Mouse (Mus musculus) cerebellum, adult 8-10 months (tissue): ENCODE data around the gene Gm8453.
"Not testable (repeated sequence)": the region's sequence is repeated elsewhere in the genome, so short reads cannot be mapped to it uniquely, and the experiment has no call there.

Experiments used
- DNase-seq: peaks from one replicate; pipeline ENCODE4 v3.0.0; 2022

The Gm8453 gene

GRCm38 (mm10) chr7:22229384-22229783 lies at the start of gene Gm8453:
Gene Gm8453 (minus strand): TSS chr7:22229484.
- DNase-seq, result not testable (repeated sequence)

GRCm38 (mm10) chr7:22201164-22201563 lies 28.1 kb downstream of the Gm8453 start, which contains the start of gene Gm8653:
Gene Gm8653 (minus strand): TSS chr7:22201264.
- not testable (repeated sequence) for DNase-seq

- not testable (repeated sequence) for DNase-seq
Measured at GRCm38 (mm10) chr7:22189077-22189476, 40.2 kb downstream of the Gm8453 start, which contains the start of gene Vmn1r143. Gene Vmn1r143 (plus strand): TSS chr7:22189377.
